Mouse (Mus musculus) CH12.LX (cell line): Measurements from ENCODE around the gene Trhr2.

Experiments
- MAX ChIP-seq: IDR thresholded peaks from 2 replicates; pipeline ENCODE4 v1.6.1; 2011; ENCODE audit warnings: low read length, improper control_type of control experiment
- USF1 ChIP-seq: IDR thresholded peaks from 2 replicates; pipeline ENCODE4 v1.6.1; 2014; ENCODE audit warnings: low read depth, mild to moderate bottlenecking, inconsistent platforms, low read length, improper control_type of control experiment

DNA sequence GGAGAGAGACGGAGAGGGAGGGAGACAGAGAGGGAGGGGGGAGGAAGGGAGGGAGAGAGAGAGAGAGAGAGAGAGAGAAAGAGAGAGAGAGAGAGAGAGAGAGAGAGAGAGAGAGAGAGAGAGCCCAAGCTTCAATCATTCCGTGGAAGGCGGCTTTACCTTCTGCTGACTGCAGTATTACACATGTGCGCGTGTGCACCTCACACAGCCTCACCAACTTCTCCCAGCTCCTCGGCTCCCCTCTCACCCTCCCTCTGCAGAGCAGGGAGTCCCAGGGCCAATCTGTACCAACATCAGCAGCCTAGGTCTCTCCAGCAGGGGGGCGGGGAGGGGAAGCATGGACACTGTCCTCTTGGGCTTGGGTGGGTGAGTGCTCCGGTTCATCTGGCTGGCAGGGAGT, 2.4 kb upstream of the Trhr2 start:
- TF ChIP-seq MAX: no peak
- TF ChIP-seq USF1: no peak
